Mouse (Mus musculus) 3134 (cell line): ENCODE measurements at regions not wholly inside any gene's neighbourhood (a gene's known extent, or its start where the extent isn't known, plus 50 kb on each side); places are given as distances from the start of the nearest gene placed in this dataset.

Experiments
- DNase-seq: peaks from one replicate; pipeline ENCODE4 v3.0.0-alpha.2; 2011; ENCODE audit warnings: low spot score; ENCODE audit not compliant: insufficient read length; ENCODE audit errors: extremely low read depth

- DNase-seq = no peak
These were observed 123.0 kb upstream of the Fn1 start for GRCm38 (mm10) chr1:71775865-71776501.

- peak; percentile 67 for DNase-seq
These were observed 119.5 kb upstream of the Fn1 start for GRCm38 (mm10) chr1:71772526-71772925.

GRCm38 (mm10) chr1:71771798-71772197, 118.8 kb upstream of the Fn1 start:
- peak; percentile 24 for DNase-seq

- DNase-seq = no peak
These were observed 116.6 kb upstream of the Fn1 start for GRCm38 (mm10) chr1:71769595-71769994.

GRCm38 (mm10) chr1:71767705-71768104, 114.7 kb upstream of the Fn1 start:
- no peak for DNase-seq

- no peak for DNase-seq
These were observed 114.1 kb upstream of the Fn1 start for GRCm38 (mm10) chr1:71767076-71767475.

- no peak for DNase-seq
These were observed 112.0 kb upstream of the Fn1 start for GRCm38 (mm10) chr1:71764951-71765350.

- DNase-seq = peak; percentile 68
These were observed 110.5 kb upstream of the Fn1 start for GRCm38 (mm10) chr1:71763530-71763929.

- DNase-seq = no peak
These were observed 107.3 kb upstream of the Fn1 start for GRCm38 (mm10) chr1:71760342-71760741.

- DNase-seq = no peak
These were observed 104.2 kb upstream of the Fn1 start for GRCm38 (mm10) chr1:71757236-71757635.

- DNase-seq = no peak
These were observed 103.2 kb upstream of the Fn1 start for GRCm38 (mm10) chr1:71756159-71756558.

GRCm38 (mm10) chr1:71755435-71755834, 102.4 kb upstream of the Fn1 start:
- DNase-seq = peak; percentile 47

GRCm38 (mm10) chr1:71752351-71752750, 99.4 kb upstream of the Fn1 start:
- DNase-seq = peak; percentile 62

GRCm38 (mm10) chr1:71751601-71752000, 98.6 kb upstream of the Fn1 start:
- DNase-seq = no peak

GRCm38 (mm10) chr1:71735606-71736005, 82.6 kb upstream of the Fn1 start:
- DNase-seq = no peak

- DNase-seq = no peak
These were observed 78.6 kb upstream of the Fn1 start for GRCm38 (mm10) chr1:71731623-71732022.

- no peak for DNase-seq
These were observed 78.0 kb upstream of the Fn1 start for GRCm38 (mm10) chr1:71731011-71731410.

- DNase-seq = no peak
These were observed 75.9 kb upstream of the Fn1 start for GRCm38 (mm10) chr1:71728852-71729347.

GRCm38 (mm10) chr1:71723816-71724215, 70.8 kb upstream of the Fn1 start:
- no peak for DNase-seq

GRCm38 (mm10) chr1:71723039-71723397, 70.0 kb upstream of the Fn1 start:
- DNase-seq = no peak

GRCm38 (mm10) chr1:71722211-71723038, 69.4 kb upstream of the Fn1 start:
- no peak for DNase-seq
